Mouse (Mus musculus): ENCODE measurements around the gene Rpp30.

The Rpp30 gene

DNA sequence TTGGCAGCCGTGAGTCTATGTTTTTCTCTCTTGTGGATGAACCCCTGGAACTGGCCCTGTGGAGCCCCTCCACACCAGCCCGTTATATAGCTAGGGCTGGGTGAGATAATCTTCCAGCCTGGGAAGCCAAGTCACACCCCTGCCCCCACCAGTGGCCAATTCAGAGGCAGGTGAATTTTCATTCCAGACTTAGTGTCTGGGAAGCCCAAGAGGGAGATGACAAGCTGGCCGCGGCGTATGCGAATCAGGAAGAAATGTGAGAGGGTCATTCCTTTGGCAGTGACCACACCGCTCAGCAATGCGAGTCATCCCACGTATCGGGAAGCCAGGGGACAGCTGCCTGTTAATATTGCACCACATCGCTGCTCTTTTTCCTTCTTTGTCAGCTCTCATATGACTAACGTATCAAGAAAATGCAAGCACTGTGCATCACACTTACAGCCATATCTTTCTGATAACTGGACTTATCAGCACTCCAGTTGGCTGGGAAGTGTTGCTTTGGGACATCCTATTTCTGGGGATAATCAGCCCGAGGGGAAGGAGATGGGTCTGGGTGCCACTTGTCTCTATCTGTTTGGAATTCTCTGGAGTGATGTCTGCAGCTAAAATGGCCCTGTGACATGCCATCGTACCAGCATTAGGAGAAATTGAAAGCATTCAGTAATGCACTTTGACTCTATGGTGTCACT lies 36.4 kb downstream of the Rpp30 start, which contains the start of gene Ankrd1:
TSS of gene Ankrd1 (minus strand) at position 317 of the 689 bp plus-strand sequence.
- in situ Hi-C loops (cut with MboI; ENCODE audit: unreplicated experiment in 2 of 2), result no loop called here

DNA sequence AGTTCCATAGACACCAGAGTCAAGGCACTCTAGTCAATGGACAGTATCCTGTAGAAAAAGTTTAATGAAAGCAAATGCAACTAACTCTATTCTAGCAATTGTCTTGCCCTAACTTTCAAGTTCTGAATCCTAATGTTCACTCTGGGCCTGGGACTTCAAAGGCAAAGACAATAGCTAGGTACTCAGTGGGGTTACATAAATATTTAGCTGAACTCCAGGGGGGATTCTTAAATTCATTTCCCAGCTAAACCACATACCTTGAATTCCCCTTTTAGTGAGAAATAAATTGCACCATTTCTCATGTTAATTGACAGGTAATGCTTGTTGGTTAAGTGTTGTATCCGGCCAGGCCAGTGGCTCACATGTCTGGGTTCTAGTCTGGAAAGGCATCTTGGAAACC lies 40.7 kb downstream of the Rpp30 start:
- in situ Hi-C loops (cut with MboI; ENCODE audit: unreplicated experiment in 2 of 2), result no loop called here

DNA sequence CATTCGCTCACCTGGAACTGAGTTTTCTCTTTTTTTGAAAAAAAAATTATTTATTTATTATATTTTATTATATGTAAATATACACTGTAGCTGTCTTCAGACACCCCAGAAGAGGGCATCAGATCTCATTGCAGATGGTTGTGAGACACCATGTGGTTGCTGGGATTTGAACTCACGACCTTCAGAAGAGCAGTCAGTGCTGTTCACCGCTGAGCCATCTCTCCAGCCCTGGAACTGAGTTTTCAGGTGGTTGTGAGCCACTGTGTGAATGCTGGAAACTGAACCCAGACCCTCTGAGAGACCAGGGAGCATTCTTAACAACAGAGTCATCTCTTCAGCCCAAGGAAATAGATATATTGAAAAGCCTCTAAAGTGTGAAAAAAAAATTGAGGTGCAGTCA lies 44.9 kb downstream of the Rpp30 start:
- in situ Hi-C loops (cut with MboI; ENCODE audit: unreplicated experiment in 2 of 2), result no loop called here

DNA sequence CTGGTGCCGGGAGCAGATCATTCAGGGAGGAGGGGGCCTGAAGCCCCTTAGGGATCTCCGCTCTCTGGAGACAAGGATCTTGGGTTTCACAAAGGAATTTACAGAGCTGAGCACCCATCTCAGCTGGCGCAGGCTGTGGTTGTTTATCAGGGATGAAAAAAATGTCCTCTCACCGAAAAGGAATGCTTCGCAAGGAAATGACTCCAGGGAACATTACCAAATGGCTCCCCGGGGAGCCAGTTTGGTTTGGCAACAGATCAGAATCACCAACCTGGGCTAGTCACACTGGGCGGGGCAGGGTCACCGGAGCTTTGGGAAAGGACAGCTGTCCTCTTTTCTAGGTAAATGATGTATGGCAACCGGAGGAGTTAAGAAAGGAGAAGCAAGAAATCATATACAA lies 45.7 kb downstream of the Rpp30 start:
- in situ Hi-C loops (cut with MboI; ENCODE audit: unreplicated experiment in 2 of 2), result no loop called here

DNA sequence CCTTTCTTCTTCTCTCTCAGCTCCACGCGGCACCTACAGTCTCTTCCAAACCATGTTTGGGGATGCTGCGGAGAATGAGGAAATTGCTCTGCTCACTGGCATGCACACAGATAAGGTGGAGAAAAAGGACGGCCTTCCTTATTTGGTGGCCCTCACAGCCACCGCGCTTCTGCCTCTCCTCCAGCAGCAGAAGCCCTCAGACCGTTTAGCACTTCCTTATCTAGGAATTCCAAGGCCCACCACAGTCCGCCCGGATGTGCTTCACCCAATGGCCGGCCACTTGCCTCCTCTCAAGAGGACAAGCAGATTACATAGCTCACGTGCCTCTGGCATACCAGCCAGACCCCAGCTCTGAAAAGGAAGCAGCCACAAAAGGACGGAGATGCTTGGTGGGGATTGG lies 46.1 kb downstream of the Rpp30 start:
- in situ Hi-C loops (cut with MboI; ENCODE audit: unreplicated experiment in 2 of 2), result no loop called here

DNA sequence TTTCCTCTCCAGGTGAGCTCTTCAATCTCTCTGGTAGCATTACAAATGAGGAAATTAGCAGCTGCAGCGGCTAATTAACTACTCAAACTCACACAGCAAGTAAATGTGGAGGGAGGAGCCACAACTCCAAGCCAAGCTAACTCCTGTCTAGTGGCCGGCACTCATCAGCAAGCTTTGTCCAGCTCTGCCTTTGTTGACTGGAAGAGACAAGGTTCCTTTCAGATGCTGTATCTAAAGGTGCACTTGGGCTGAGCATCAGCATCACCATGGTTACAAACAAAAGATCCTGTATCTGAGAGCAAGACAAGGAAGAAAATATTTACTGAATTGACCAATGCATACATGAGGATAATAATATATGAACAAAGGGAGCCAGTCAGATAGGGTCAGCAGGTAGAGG lies 46.7 kb downstream of the Rpp30 start:
- in situ Hi-C loops (cut with MboI; ENCODE audit: unreplicated experiment in 2 of 2), result no loop called here

DNA sequence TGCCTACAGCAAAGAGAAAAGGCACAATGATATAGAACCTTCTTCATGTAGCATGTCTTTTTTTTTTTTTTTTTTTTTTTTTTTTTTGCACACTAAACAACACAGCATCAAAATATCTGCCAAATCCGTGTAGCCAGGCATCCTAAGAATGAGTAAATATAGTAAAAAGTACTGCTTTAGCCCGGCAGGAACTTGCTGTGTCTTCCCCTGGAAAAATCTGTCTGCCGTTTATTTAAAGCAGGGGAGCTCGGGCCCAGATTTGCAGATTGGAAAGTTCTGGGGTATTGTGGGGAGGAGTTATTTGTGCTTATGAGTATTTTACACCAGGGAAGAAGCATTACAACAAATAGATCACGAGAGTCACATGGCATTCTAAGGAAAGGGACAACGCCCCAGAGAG lies 48.5 kb downstream of the Rpp30 start:
- in situ Hi-C loops (cut with MboI; ENCODE audit: unreplicated experiment in 2 of 2), result no loop called here

DNA sequence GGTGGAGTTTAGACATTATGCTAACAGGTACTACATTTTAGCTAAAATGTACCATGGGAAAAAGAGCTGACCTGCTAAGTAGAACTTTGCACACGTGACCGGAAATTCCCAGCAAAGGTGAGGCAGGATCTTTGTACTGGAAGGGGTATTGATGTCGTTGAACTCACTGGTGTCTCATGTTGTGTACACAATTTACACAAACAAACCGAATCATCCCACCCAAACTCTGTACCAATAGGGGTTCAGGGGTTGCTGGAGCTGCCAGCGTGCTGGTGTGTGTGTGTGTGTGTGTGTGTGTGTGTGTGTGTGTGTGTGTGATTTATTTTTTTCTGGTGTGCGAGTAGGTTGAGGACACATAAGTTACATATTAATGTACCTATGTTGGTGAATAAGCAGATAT lies 49.5 kb downstream of the Rpp30 start:
- in situ Hi-C loops (cut with MboI; ENCODE audit: unreplicated experiment in 2 of 2), result no loop called here

DNA sequence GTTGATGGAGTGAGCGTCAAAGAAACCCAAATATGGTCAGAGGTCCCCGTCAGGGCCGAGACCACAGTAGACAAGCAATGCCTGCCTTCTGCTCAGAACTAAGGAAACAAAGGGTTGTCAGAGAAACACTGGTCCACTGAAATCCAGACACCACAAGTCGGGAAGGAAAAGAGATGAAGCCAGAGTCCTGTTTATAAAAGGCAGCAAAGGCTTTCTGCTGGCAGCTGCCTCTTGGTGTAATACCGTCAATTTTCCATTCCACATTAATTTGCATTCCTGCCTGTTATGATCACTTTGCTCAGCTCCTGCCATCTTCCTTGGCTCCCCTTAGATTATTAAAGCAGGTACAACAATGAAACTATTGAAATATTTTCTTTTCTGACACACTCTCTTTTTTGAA lies 50.2 kb downstream of the Rpp30 start:
- in situ Hi-C loops (cut with MboI; ENCODE audit: unreplicated experiment in 2 of 2), result no loop called here

DNA sequence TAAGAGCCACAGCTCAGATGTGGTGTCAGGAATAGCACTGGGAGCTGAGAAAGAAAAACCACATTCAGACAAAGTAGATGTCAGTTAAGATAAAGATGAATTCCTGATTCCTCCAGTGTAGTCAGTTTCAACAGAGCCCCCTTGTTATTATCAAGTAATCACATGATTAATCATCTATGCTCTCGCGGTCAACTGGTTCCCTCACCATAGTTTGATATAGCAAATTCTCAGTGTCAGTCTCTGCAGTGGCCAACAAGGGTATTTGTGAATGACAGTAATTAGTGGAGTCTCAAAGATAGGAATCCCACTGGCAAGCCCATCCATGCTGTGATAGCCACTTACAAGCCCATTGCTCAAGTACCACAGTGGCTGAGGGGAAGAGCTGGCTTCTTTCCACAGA lies 60.1 kb downstream of the Rpp30 start:
- in situ Hi-C loops (cut with MboI; ENCODE audit: unreplicated experiment in 2 of 2), result no loop called here

DNA sequence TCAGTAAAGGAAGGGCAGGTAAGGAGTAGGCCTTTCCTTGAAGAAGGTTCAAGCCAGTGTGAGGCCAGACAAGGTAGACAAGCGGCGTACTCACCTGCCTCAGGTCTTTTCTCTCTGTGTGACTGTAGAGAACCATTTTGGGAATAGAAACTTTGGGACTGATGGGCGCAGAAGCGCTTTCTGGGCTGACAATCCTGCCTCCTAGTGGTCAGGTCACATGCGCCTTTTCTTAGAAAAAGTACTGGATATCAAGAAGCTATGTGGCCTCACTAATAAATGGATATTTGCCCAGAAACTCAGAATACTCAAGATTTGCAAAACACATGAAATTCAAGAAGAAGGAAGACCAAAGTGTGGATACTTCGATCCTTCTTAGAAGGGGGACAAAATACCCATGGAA lies 65.1 kb downstream of the Rpp30 start:
- in situ Hi-C loops (cut with MboI; ENCODE audit: unreplicated experiment in 2 of 2), result no loop called here

DNA sequence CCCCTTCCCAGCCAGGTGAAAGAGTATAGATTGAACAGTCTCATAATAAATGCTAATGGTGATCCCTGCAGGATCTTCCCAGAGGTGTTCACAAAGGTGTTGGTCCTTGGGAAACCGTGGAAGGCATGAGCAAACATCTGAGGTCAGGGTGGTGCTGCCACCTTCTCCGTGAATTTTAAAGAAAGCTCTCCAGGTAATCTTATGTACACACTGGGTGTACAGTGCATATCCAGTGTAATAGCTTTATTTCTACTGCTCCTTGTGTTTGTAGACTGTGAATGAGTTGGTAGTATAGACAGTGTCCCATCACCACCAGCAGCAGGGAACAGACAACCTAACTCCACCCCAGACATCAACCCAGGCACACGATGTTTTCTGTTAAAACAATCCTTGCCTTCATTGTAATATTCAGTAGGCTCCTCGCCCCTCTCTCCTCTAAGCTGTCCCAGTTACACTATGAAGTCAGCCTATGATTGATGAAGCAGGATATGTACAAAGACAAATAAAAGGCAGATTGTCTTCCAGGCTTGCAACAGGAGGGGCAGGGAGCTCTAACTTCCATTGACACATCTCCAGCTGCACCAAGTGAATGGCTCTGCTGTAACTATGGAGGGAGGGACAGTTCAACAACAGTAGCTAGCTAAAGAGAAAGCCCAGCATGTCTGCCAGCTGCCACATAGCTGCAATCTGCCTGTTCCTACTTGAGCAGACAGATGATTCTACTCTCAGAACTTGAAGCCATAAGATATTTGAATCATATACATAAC lies 66.9 kb downstream of the Rpp30 start:
- in situ Hi-C loops (cut with MboI; ENCODE audit: unreplicated experiment in 2 of 2), result no loop called here
